Mouse (Mus musculus): ENCODE measurements around the gene Cd244a.
A peak's percentile ranks its signal among the peaks of the same experiment; 100 is the strongest.

Cd244a gene

GRCm38 (mm10) chr1:171558898-171559297 lies at the start of gene Cd244a:
TSS of gene Cd244a (plus strand) at chr1:171559193.
- no peak for DNase-seq

GRCm38 (mm10) chr1:171513234-171513633 lies 45.8 kb upstream of the Cd244a start:
- DNase-seq = no peak

GRCm38 (mm10) chr1:171513760-171514159 lies 45.2 kb upstream of the Cd244a start:
- no peak for DNase-seq

- no peak for DNase-seq
These were observed 44.0 kb upstream of the Cd244a start for GRCm38 (mm10) chr1:171515039-171515438.

GRCm38 (mm10) chr1:171515557-171515956 lies 43.4 kb upstream of the Cd244a start:
- DNase-seq = no peak

- no peak for DNase-seq
These were observed 27.6 kb upstream of the Cd244a start for GRCm38 (mm10) chr1:171531367-171531766.

GRCm38 (mm10) chr1:171532830-171533229 lies 26.2 kb upstream of the Cd244a start:
- DNase-seq = no peak

- no peak for DNase-seq
These were observed 24.4 kb upstream of the Cd244a start for GRCm38 (mm10) chr1:171534557-171534956.

GRCm38 (mm10) chr1:171535194-171535593 lies 23.8 kb upstream of the Cd244a start, which contains the start of gene Itln1:
TSS of gene Itln1 (minus strand) at chr1:171535294.
- no peak for DNase-seq

- DNase-seq = no peak
These were observed 18.3 kb upstream of the Cd244a start for GRCm38 (mm10) chr1:171540694-171541093.

- no peak for DNase-seq
These were observed 7.7 kb upstream of the Cd244a start for GRCm38 (mm10) chr1:171551326-171551725.

GRCm38 (mm10) chr1:171552230-171552629 lies 6.8 kb upstream of the Cd244a start:
- no peak for DNase-seq

GRCm38 (mm10) chr1:171553359-171554341 lies 5.3 kb upstream of the Cd244a start:
- DNase-seq = no peak

- DNase-seq = no peak
These were observed 2.6 kb upstream of the Cd244a start for GRCm38 (mm10) chr1:171556366-171556765.

- no peak for DNase-seq
These were observed 586 bp upstream of the Cd244a start for GRCm38 (mm10) chr1:171558407-171558806.

- no peak for DNase-seq
These were observed 1.3 kb downstream of the Cd244a start for GRCm38 (mm10) chr1:171560262-171560661.

GRCm38 (mm10) chr1:171561200-171561599 lies 2.2 kb downstream of the Cd244a start:
- no peak for DNase-seq

- no peak for DNase-seq
These were observed 2.7 kb downstream of the Cd244a start for GRCm38 (mm10) chr1:171561639-171562225.

- DNase-seq = no peak
These were observed 4.0 kb downstream of the Cd244a start for GRCm38 (mm10) chr1:171563042-171563441.

GRCm38 (mm10) chr1:171564247-171564646 lies 5.3 kb downstream of the Cd244a start:
- no peak for DNase-seq

- no peak for DNase-seq
These were observed 6.9 kb downstream of the Cd244a start for GRCm38 (mm10) chr1:171565888-171566287.

- DNase-seq = peak; percentile 12
These were observed 7.8 kb downstream of the Cd244a start for GRCm38 (mm10) chr1:171566777-171567176.

GRCm38 (mm10) chr1:171568436-171568835 lies 9.4 kb downstream of the Cd244a start:
- DNase-seq = no peak

GRCm38 (mm10) chr1:171577168-171577567 lies 18.2 kb downstream of the Cd244a start:
- DNase-seq = no peak
